Mouse (Mus musculus) kidney, embryonic 16.5 days (tissue): Measurements from ENCODE around the gene Specc1l. TPM values are rescaled to one million over a fixed set of nuclear protein-coding genes. Genes with fewer than 3 reads are reported as not detected.

Experiments
- ATAC-seq: fragments of 200-750 bp; cut with Nextera tagmentation; 2 replicates; pipeline ENCODE4 v1.8.0; 2017; ENCODE audit warnings: moderate TSS enrichment; ENCODE audit not compliant: low FRiP score, low TSS enrichment
- H3K27ac ChIP-seq: fragments of 300-500 bp; sonication (generic); 2 replicates; pipeline ENCODE4 v1.5.1; 2014; ENCODE audit warnings: low read length
- H3K27me3 ChIP-seq: fragments of 300-500 bp; sonication (generic); 2 replicates; pipeline ENCODE4 v1.6.1; 2014; ENCODE audit warnings: low read length, control low read depth, mixed read lengths; ENCODE audit not compliant: insufficient read depth
- H3K36me3 ChIP-seq: fragments of 300-500 bp; sonication (generic); 2 replicates; pipeline ENCODE4 v1.6.1; 2014; ENCODE audit warnings: low read length, control low read depth, mixed read lengths; ENCODE audit not compliant: insufficient read depth
- H3K4me1 ChIP-seq: fragments of 300-500 bp; sonication (generic); 2 replicates; pipeline ENCODE4 v1.6.1; 2014; ENCODE audit warnings: low read length, control low read depth, mixed read lengths; ENCODE audit not compliant: insufficient read depth
- H3K4me2 ChIP-seq: fragments of 300-500 bp; sonication (generic); replicated peaks from 2 replicates; pipeline ENCODE4 v1.6.1; 2014; ENCODE audit warnings: low read depth, low read length
- H3K4me3 ChIP-seq: fragments of 300-500 bp; sonication (generic); 2 replicates; pipeline ENCODE4 v1.5.1; 2014; ENCODE audit warnings: mild to moderate bottlenecking, low read length
- H3K9ac ChIP-seq: fragments of 300-500 bp; sonication (generic); replicated peaks from 2 replicates; pipeline ENCODE4 v1.6.1; 2014; ENCODE audit warnings: low read length
- H3K9me3 ChIP-seq: fragments of 300-500 bp; sonication (generic); 2 replicates; pipeline ENCODE4 v1.6.1; 2016; ENCODE audit warnings: low read length, control low read depth
- WGBS: fragments of 180-500 bp; shearing (Covaris S2); extraction: QIAGEN DNeasy Blood & Tissue Kit; methylation state at CpG from one replicate; pipeline ENCODE4 v1.1.7; 2014; 5-methylcytosine and 5-hydroxymethylcytosine counted together
- polyA plus RNA-seq: library from polyadenylated mRNA; unstranded; fragments of >200 nt; fragmentation: Nextera tagmentation; extraction: Ambion mirVana; gene quantifications from 2 replicates; pipeline ENCODE4 v1.2.1, GENCODE M21; 2015

The Specc1l gene
- polyA plus RNA-seq, 1 experiment from 2014 or later: 33.4 TPM

DNA sequence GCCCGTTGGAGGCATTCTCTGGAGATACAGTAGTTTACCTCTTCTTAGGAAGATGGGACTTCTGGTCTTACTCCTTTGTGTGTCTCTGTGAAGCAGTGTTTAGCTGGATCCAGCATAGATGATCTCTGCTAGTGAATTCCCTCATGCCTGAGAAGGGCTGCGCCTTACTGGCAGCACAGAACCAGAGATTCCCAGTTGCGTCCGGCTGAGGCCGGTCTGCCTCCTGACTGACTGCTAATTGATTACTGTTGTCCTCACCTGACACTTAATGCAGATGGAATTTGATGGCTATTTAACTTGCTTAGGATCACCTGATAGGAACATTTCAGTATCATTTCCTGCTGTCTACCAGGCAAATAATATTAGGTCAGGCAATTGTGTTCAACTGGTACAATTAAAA lies 49.4 kb downstream of the Specc1l start:
- no peak for ATAC-seq
- H3K27me3 ChIP-seq: no peaks in the 10 kb centered on the region
- 90% methylated on average over 5 of the region's 5 CpGs for WGBS

DNA sequence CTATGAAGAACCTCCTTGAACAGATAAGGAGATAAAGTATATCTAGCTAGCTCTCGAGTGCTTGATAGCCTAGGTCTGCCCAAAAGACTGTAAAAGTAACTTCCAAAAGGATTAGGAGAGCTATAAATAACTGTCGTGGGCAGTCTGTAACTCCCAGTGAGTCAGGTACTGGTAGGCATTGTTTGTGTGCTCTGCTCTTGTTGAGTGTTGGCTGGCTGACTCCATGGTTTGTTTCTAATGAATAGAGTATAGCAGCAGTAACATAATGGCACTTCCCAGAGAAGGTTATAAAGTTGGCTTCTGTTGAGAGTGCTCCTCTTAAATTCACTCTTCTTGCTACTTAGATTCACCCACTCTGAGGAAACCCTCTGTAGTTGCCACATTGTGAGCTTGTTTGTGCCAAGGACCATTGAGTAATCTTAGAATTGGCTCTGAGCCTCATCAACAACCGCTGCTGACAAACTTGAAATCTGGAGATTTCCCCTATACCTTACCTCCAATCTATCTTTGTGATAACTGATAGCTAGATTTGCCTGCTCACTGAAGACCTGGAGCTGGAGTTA lies 53.2 kb downstream of the Specc1l start:
- H3K4me3 ChIP-seq: no peak overlapping the region
- no peaks in the 10 kb centered on the region for H3K4me1 ChIP-seq
- no peak overlapping the region for H3K27ac ChIP-seq
- WGBS: 70% methylated on average over 3 of the region's 3 CpGs
- H3K27me3 ChIP-seq: no peaks in the 10 kb centered on the region
- H3K9me3 ChIP-seq: no peaks in the 10 kb centered on the region
- ATAC-seq: no peak
- peaks cover 71% of the 10 kb centered on the region for H3K36me3 ChIP-seq
- H3K9ac ChIP-seq: no peak overlapping the region
- no peak overlapping the region for H3K4me2 ChIP-seq

More for the DNA sequence above, 49.4 kb downstream of the Specc1l start:
- H3K27ac ChIP-seq: no peak overlapping the region
- H3K9ac ChIP-seq: no peak overlapping the region
- no peak overlapping the region for H3K4me2 ChIP-seq
- H3K4me3 ChIP-seq: no peak overlapping the region
- H3K9me3 ChIP-seq: no peaks in the 10 kb centered on the region
- H3K36me3 ChIP-seq: peaks cover 59% of the 10 kb centered on the region
- H3K4me1 ChIP-seq: peaks cover 19% of the 10 kb centered on the region

DNA sequence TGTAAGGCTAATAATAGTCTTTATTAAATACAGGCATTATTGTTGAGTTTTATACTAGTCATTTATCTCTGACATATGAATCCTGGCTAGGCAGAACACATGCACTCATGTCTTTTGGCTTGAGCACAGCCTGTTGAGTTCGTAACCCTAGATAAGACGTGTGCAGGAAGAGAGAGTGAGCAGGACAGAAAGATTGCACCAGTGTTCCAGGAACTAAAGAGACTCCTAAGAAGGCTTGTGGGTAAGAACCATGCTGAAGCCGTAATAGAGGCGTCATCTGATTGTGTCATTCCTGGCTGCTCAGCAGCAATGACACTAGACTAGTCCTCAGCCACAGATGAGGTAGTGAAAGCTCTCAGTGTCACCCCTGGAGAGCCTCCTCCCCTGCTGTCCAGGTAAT lies 61.1 kb downstream of the Specc1l start:
- Histone ChIP-seq H3K4me3 (no peak overlapping the region), H3K4me2 (no peak overlapping the region), H3K9me3 (no peaks in the 10 kb centered on the region), H3K4me1 (no peaks in the 10 kb centered on the region), H3K27ac (no peak overlapping the region), H3K27me3 (no peaks in the 10 kb centered on the region), H3K9ac (no peak overlapping the region), H3K36me3 (peaks cover 31% of the 10 kb centered on the region)
- WGBS: 88% methylated on average over 4 of the region's 4 CpGs
- ATAC-seq: no peak

DNA sequence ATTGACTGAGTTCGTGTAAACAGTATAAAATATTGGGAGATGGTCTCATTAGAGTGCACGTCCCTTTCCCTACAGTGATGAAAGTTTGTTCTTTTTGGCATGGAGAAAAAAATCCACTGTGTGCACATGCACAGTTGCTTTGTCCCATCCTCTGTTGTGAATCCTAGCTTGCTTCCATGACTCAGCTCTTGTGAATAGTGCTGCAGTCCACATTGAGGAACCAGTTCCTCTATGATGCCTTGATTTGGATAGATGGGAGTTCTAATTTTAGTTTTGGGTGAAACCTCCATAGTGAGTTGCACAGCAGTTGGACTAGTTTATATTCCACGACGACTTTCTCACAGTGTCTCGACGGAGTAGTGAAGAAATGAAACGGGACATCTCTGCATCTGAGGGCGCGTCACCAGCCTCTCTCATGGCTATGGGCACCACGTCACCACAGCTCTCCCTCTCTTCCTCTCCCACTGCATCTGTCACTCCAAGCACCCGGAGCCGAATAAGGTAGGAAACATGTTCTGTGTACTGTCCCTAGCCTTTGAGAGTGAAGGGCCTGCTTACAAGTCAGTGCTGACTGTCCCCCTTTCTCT lies 64.6 kb downstream of the Specc1l start:
- 91% methylated on average over 12 of the region's 12 CpGs for WGBS
- H3K4me2 ChIP-seq: no peak overlapping the region
- ATAC-seq: no peak
- H3K27me3 ChIP-seq: no peaks in the 10 kb centered on the region
- no peaks in the 10 kb centered on the region for H3K4me1 ChIP-seq
- H3K27ac ChIP-seq: no peak overlapping the region
- H3K36me3 ChIP-seq: peaks cover 23% of the 10 kb centered on the region
- no peaks in the 10 kb centered on the region for H3K9me3 ChIP-seq
- H3K9ac ChIP-seq: no peak overlapping the region
- H3K4me3 ChIP-seq: no peak overlapping the region

DNA sequence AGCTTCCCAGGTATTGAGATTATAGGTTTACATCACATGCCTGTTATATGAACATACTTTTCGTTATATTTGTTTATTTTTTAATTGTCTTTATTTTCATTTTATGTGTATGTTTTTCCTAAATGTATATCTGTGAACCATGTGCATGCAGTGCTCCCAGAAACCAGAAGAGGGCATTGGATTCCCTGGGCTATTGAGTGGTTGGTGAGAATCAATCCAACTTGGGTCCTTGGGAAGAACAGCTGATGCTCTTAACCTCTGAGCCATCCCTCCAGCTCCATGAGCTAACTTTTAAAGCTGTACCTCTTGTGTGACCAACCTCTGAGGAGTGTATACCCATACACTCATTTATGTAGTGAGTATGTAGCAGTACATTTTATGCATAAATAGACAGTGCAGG lies 65.6 kb downstream of the Specc1l start:
- Histone ChIP-seq H3K4me3 (no peak overlapping the region), H3K4me1 (no peaks in the 10 kb centered on the region), H3K36me3 (peaks cover 23% of the 10 kb centered on the region), H3K9ac (no peak overlapping the region), H3K27ac (no peak overlapping the region), H3K27me3 (no peaks in the 10 kb centered on the region), H3K4me2 (no peak overlapping the region), H3K9me3 (no peaks in the 10 kb centered on the region)
- 76% methylated on average over 1 of the region's 1 CpGs for WGBS
- ATAC-seq: no peak

DNA sequence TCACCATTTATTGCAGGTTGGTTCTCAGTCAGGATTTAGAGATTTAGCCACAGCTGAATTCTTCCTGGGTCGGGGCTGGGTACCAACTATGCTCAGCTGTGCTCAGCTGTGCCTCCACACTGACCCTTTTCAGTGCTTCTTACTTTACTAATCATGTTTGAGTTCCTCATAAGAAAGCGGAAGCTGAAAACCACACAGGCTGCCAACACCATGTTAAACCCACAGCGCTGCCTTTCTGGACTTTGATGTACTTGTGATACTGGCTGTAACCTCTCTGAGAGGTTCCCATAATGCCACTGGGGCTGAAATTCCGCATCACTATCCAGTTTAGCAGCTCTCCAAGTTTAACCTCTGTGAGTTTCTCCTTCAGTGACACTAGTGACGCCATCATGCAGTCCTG lies 70.8 kb downstream of the Specc1l start:
- Histone ChIP-seq H3K4me2 (no peak overlapping the region), H3K9me3 (no peaks in the 10 kb centered on the region), H3K4me1 (no peaks in the 10 kb centered on the region), H3K36me3 (peaks cover 29% of the 10 kb centered on the region), H3K27ac (no peak overlapping the region), H3K4me3 (no peak overlapping the region), H3K9ac (no peak overlapping the region), H3K27me3 (no peaks in the 10 kb centered on the region)
- WGBS: 92% methylated on average over 5 of the region's 5 CpGs
- ATAC-seq: no peak

DNA sequence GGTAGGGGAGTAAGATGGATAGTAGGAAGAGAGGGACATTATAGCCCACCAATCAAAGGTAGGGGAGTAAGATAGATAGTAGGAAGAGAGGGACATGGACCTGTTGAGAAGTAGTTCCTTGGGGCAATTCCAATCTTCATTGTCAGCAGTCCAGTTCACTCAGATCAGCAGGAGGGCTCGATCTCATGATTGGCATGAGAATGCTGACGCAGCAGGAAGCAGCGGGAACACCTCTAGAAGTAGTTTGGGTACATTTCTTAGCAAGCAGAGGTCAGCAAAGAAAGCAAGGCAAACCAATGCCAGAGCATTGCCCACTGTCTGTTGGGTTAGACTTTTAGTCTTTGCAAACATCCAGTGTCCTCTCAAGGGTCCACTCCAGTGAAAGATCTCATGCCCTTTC lies 71.9 kb downstream of the Specc1l start:
- Histone ChIP-seq H3K36me3 (peaks cover 27% of the 10 kb centered on the region), H3K9me3 (no peaks in the 10 kb centered on the region), H3K4me1 (no peaks in the 10 kb centered on the region), H3K4me3 (no peak overlapping the region), H3K27ac (no peak overlapping the region), H3K9ac (no peak overlapping the region), H3K27me3 (no peaks in the 10 kb centered on the region), H3K4me2 (no peak overlapping the region)
- ATAC-seq: no peak
- WGBS: 96% methylated on average over 3 of the region's 3 CpGs

DNA sequence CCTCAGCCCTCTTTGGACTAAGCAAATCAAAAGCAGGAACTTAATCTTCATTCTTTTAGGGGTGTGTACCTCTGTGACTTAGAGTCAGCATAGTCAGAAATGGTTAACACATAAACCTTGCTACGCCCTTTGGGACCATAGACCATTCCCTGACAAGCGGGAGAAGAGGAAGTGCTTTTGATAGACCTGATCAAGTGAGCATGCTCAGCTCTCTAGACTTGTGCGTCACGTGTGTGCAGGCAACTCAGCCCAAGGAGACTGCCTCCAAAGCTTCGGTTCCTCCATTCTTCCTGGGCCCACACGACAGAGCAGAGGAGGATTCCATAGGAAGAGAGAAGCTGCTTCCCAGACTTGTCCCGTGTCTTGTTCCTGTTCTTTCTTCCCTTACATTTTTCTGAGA lies 76.7 kb downstream of the Specc1l start:
- Histone ChIP-seq H3K4me2 (no peak overlapping the region), H3K27me3 (no peaks in the 10 kb centered on the region), H3K9me3 (no peaks in the 10 kb centered on the region), H3K4me3 (no peak overlapping the region), H3K9ac (no peak overlapping the region), H3K4me1 (no peaks in the 10 kb centered on the region), H3K27ac (no peak overlapping the region), H3K36me3 (peaks cover 10% of the 10 kb centered on the region)
- ATAC-seq: no peak
- WGBS: 77% methylated on average over 7 of the region's 7 CpGs

DNA sequence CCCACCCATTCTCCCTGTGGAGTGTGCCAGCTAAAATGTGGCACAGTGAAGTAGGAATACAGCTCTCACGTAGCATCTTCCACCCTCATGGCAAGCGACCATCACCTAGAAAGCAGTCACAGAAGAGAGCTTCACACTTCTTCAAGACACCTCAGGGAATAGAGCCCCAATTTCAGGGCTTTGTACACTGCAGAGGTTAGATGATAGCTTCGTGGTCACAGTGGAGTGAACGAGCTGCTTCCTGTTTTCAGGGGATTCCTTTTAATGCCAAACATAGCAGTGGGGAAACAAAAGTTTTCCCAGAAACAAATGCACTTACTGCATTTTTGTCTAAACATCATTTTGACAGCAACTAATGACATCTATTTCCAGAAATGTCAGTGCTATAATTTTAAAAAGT lies 77.5 kb downstream of the Specc1l start:
- ATAC-seq: no peak
- no peaks in the 10 kb centered on the region for H3K9me3 ChIP-seq
- no peaks in the 10 kb centered on the region for H3K27me3 ChIP-seq
- H3K9ac ChIP-seq: no peak overlapping the region
- peaks cover 2% of the 10 kb centered on the region; the same call in 1 of the 2 replicates for H3K36me3 ChIP-seq
- no peak overlapping the region for H3K4me2 ChIP-seq
- peaks cover 5% of the 10 kb centered on the region; the same call in 1 of the 2 replicates for H3K4me1 ChIP-seq
- H3K4me3 ChIP-seq: no peak overlapping the region
- no peak overlapping the region for H3K27ac ChIP-seq
- 39% methylated on average over 4 of the region's 4 CpGs for WGBS

DNA sequence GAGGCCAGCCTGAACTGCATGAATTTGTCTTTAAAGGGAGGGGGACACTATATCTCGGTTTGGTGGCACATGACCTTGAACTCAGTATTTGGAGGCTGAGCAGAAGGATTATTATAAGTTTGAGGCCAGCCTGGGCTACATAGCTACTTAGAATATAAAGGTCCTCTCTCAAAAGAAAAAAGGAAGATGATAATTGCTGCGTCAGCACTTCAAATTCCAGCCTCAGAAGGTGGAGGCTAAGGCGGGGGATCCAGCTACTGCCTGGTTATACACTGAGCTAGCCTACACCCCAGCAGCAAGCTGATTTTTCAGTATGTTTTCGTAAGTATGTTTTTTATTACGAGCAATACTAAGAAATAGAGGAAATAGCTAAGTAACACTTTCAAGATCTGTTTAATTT lies 78.8 kb downstream of the Specc1l start:
- Histone ChIP-seq H3K9me3 (no peaks in the 10 kb centered on the region), H3K4me3 (no peak overlapping the region), H3K27ac (no peak overlapping the region), H3K36me3 (0 out of 2 replicates have a peak, but pooled peaks cover 5% of the 10 kb centered on the region), H3K4me2 (no peak overlapping the region), H3K9ac (no peak overlapping the region), H3K27me3 (no peaks in the 10 kb centered on the region), H3K4me1 (peaks cover 9% of the 10 kb centered on the region)
- ATAC-seq: no peak
- WGBS: 87% methylated on average over 5 of the region's 5 CpGs
